Mouse (Mus musculus) yolk sac, embryonic 10.5 days (tissue): ENCODE results near the gene Med9.

Experiments used
- DNase-seq: peaks from one replicate; pipeline ENCODE4 v3.0.0-alpha.2; 2017; ENCODE audit warnings: low spot score

The Med9 gene

DNA sequence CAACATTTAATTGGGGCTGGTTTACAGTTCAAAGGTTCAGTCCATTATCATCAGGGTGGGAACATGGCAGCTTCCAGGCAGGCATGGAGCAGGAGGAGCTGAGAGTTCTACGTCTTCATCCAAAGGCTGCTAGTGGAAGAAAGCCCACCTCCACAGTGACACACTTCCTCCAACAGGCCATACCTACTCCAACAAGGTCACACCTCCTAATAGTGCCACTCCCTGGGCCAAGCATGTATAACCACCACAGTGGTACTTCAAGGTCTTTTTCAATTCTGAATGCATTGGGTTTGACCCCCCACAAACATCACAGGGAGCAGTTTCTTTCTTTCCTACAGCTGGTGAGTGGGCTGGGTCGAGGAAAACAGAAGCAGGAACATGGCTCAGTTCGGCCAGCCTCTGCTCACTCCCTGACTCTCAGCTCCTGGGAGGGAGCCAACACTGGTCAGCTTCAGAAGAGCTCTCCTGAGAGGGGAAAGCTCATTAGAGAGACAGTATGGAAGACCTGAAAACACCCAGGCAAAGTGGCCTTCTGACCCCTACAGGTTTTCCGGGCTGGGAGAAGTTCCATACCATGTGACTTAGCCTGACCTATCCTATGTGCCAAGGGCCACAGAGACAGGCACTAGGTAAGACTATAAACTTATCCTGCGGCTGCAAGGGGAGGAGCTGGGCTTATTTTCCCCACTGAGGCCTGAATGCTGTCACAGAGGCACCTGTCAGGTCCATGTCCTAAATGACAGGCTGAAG lies 53.4 kb downstream of the Med9 start:
- DNase-seq: peak; percentile 12

DNA sequence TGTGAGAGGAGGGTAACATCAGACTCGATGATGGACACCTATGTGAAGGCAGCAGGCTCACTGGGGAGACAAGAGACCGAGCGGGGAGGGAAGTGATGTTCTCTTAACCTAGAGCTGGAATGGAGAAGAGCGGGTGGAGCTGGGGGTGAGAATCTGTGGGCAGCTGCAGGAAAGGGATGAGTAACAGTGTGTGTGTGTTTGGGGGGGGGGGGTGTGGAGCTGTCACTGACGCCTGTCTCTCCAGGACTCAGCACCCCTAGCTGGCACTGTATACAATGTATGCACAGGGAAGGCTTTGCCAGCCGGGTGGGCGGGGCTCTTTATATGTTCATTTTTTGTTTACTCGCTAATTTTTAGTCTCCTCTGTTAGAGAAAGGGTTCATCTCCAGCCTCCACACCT lies 55.8 kb downstream of the Med9 start:
- DNase-seq: no peak

DNA sequence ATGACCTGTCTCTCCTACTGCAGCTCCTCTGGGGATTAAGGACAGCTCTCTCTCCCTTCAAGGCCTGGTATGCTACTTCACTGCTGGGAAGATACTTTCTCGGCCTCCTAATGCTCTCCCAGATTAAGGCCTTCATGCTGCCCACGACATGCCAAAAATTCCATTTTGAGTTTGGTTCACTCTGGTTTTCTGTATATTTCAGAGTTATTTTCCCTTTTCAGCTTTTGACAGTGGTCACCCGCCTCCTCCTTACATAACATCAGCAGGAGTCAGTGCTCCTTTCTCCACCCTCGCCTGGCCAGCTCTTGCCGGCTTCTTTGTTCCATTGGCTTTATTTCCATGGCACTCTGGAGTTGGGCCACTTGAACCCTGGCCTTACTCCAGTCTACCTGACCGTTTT lies 56.7 kb downstream of the Med9 start:
- no peak for DNase-seq

DNA sequence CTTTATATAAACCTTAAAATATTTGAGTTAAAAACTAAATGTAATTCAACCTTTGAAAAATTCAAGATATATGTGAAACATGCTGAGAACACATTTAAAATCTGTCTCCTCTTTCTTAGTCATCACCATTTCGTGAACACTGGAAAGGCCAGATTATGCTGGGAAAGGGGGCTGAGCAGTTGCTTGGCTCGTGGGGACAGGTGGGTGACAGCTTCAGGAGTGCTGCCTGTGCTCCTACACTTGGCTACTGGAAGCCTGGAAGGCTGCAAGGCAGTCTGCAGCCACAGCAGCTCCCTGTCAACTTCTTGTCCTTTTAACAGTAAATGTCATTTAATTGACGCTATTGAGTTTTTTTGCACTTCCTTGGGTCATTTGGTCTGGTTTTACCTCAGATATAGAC lies 57.9 kb downstream of the Med9 start:
- no peak for DNase-seq

DNA sequence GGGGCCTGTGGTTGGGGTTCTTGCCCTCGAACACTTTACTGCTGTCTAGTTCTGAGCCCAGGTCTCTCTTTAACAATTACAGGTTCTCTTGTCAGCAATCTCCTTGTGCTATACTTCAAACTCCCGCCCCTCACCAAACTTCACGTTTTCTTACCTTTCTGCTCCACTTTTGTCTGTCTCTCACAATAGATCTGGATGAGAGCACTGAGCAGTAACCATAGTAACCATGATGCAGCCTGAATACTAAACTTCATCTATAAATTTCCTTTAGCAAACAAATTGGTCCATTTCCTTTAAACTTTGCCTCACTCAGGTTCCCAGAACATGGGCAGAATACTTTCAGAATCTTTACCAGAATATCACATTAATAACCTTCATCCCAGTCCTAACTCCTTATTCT lies 61.4 kb downstream of the Med9 start:
- no peak for DNase-seq

DNA sequence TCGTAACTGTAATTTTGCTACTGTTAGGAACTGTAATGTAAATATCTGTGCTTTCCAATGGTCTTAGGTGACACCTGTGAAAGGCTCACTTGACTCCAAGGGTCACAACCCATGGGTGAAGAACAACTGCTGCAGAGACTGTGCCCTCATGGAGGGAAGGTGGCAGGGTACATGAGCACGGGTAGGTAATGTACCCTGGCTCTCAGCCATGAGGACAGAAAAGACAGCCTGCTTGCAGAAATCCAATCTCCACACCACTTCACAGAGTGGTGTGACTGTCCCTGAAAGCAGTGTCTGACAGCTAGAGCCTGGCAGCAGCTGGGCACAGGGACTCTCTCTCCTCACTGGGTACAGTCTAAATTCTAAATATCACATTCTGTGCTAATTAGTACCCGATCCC lies 63.5 kb downstream of the Med9 start:
- no peak for DNase-seq
